Mouse (Mus musculus): Measurements from ENCODE around the gene Snap25.

The Snap25 gene

GRCm38 (mm10) chr2:136811331-136811730 is 98.1 kb downstream of the Snap25 start:
- DNase-seq (ENCODE audit: low read depth, low spot score): no peak

GRCm38 (mm10) chr2:136816717-136817400 is 103.6 kb downstream of the Snap25 start:
- DNase-seq (ENCODE audit: low read depth, low spot score): no peak

GRCm38 (mm10) chr2:136823751-136824716 is 110.8 kb downstream of the Snap25 start:
- no peak for DNase-seq (ENCODE audit: low read depth, low spot score)

- no peak for DNase-seq (ENCODE audit: low read depth, low spot score)
Measured at GRCm38 (mm10) chr2:136827612-136828011, 114.4 kb downstream of the Snap25 start.

Data from embryo, embryonic 11.5 days (tissue).